Comparison of ENCODE assay signal across 9 mouse cellular contexts in genomic region chr3:52897665-52898064, GRCm38 (mm10).
DNase-seq lines count a peak whose midpoint lies in the region; TF ChIP-seq lines count a peak whose summit lies in the region.
"Had no signal": no experiment of that assay in that cellular context is flagged by ENCODE, and none has a peak within 500 bp of the region (broad histone marks: within the 10 kb centered on the region; RNA-seq: fewer than 3 reads in every experiment).

No protein-coding gene starts in this region.

- no peak overlapping the region for H3K27ac ChIP-seq in liver, adult 2 months (replicated peaks; ENCODE audit: insufficient read depth, low read depth, low read length)
- H3K27ac ChIP-seq: forebrain, embryonic 13.5 days; hindbrain, embryonic 10.5 days had no signal

- 68% methylated on average over 4 of the region's 4 CpGs for WGBS in liver, adult 2 months

- no peaks in the 10 kb centered on the region for H3K79me2 ChIP-seq in liver, adult 2 months (ENCODE audit: control insufficient read depth, insufficient read depth, low read length)

- H3K4me3 ChIP-seq in liver, adult 2 months (ENCODE audit: insufficient read depth, low read depth, low read length) = no peak overlapping the region
- H3K4me3 ChIP-seq: forebrain, embryonic 13.5 days; hindbrain, embryonic 10.5 days had no signal

- TF ChIP-seq CTCF in liver, adult 2 months (IDR thresholded peaks at IDR 0.05; ENCODE audit: low read depth, low read length) = no peak

- TF ChIP-seq POLR2A in liver, adult 2 months (IDR thresholded peaks at IDR 0.05; ENCODE audit: extremely low read depth, insufficient read depth, low read length) = no peak

- H3K27me3 ChIP-seq in liver, adult 2 months (ENCODE audit: control insufficient read depth, insufficient read depth, low read length) = no peaks in the 10 kb centered on the region
- H3K27me3 ChIP-seq: forebrain, embryonic 13.5 days had no signal

- no peak overlapping the region for H3K9ac ChIP-seq in liver, adult 2 months (ENCODE audit: low read depth, low read length)
- H3K9ac ChIP-seq: forebrain, embryonic 13.5 days had no signal

- no peaks in the 10 kb centered on the region for H3K4me1 ChIP-seq in liver, adult 2 months (ENCODE audit: control insufficient read depth, insufficient read depth, low read length)
- H3K4me1 ChIP-seq: forebrain, embryonic 13.5 days; hindbrain, embryonic 10.5 days had no signal

- no peaks in the 10 kb centered on the region for H3K36me3 ChIP-seq in liver, adult 2 months (ENCODE audit: control insufficient read depth, insufficient read depth, low read length)
- H3K36me3 ChIP-seq: hindbrain, embryonic 10.5 days had no signal

- intact Hi-C loops in left cerebral cortex, postnatal 4 days (cut with DNase I) = no loop called here
- intact Hi-C loops in heart, postnatal 14 days (cut with DNase I) = no loop called here

- DNase-seq in left cerebral cortex, postnatal 4 days = peak; percentile 5
- DNase-seq in left cerebral cortex, adult 8-10 months (ENCODE audit: low spot score in 2 of 2) = no peak
- peak; percentile 48 for DNase-seq in heart, adult 8-10 months (ENCODE audit: low spot score)
- peak; percentile 61 to 65 for DNase-seq in heart, postnatal 14 days
- DNase-seq in liver, adult 2 months (ENCODE audit: extremely low read depth, low read depth, low spot score) = peak; percentile 41
- DNase-seq in right cerebral cortex, postnatal 25 days = no peak
- DNase-seq in urinary bladder, postnatal 4 days (ENCODE audit: low spot score in 2 of 2) = no peak

Comparison
In these comparisons a context has a peak if more than half of its experiments do, and no peak if none do; other contexts are left out.
1. DNase-seq: peak in left cerebral cortex, postnatal 4 days (single experiment), heart, adult 8-10 months (single experiment), heart, postnatal 14 days (2 of 2) and liver, adult 2 months (single experiment); none in left cerebral cortex, adult 8-10 months (0 of 2), right cerebral cortex, postnatal 25 days (single experiment) and urinary bladder, postnatal 4 days (0 of 2).